Mouse (Mus musculus): ENCODE results near the gene Slc7a10.

Gene Slc7a10

DNA sequence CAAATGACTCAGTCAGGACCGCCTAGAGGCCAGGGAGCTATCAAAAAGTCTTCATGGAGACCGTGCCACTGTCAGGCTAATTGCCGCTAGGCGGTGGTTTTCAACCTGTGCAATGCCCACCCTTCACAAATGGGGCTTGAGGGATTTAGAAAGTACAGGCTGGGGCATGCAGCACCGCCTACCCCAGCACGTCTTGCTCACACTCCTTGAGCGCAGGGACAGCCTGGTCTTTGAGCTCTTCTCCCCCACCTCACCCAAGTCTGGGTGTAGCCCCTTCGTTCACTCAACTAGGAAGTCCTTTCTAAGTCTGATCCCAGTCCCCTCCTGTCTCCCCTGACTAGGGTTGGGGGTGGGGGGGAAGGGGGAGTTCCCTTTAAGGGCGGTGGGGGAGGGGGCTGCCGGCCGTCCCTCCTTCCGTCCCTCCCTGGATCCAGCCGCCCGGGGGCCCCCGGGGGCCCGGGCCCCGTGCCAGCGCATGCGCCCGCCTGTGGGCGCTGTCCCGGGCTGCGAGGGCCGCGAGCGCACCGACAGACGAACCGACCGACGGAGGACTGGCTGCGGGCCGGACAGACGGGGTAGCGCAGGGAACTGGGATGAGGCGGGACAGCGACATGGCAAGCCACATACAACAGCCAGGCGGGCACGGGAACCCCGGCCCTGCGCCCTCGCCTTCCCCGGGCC is at the start of gene Slc7a10:
Gene Slc7a10, plus strand, starts transcription at position 497 of the 681 bp plus-strand sequence.
- no peak for TF ChIP-seq GATA4 (IDR thresholded peaks at IDR 0.05; ENCODE audit: insufficient replicate concordance, low read length)

DNA sequence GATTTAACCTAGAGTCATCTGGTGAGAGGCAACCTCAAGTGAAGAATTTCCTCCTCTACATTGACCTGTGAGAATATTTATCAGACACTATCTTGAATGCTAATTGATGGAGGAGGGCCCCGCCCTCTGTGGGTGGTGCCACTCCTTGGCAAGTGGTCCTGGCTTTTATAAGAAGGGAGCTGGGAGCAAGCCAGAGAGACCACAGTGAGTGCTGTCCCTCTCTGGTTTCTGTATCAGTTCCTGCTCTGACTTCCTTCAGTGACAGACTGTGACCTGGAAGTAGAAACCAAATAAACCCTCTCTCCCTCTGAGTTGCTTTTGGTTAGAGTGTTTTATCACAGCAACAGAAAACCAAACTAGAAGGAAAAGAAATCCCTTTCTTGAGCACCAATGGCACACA is 48.7 kb upstream of the Slc7a10 start:
- TF ChIP-seq GATA4 (IDR thresholded peaks at IDR 0.05; ENCODE audit: insufficient replicate concordance, low read length) = no peak

DNA sequence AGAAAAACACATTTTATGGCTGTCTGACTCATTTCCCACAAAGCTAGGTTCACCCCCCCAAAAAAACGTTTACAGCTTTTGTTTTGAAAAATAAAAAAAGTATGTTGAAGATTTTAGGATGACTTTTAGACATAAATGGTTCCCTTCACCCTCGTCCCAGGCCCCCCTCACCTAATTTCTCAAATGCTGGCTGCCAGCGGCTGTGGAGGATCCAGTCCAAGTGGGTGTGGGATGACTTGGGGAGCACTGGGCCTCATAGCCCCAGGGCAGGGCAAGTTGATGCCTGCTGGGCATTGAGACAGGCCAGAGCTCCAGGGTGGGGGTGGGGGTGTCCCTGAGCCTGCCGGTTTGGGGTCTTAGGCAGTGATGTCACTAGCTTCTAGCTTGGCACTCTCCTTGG is 47.7 kb upstream of the Slc7a10 start:
- TF ChIP-seq GATA4 (IDR thresholded peaks at IDR 0.05; ENCODE audit: insufficient replicate concordance, low read length) = no peak

DNA sequence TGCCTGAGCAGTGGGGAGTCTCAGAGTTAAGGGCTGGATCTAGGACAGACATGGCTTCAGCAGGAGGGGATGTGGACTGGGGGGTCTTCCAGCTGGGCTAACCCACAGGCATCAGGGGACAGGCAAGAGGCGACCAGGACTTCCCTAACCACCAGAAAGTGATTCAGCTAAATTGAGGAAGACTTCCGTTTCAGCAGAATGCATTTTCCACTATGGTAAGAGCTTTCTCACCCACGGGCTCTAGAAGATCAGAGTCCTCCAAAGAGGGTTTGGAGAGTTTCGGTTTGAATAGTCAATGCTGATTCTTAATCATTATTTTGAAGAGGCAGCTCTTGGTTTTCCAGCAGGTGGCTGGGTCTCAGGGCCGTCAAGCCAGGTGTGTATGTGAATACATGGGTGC is 46.3 kb upstream of the Slc7a10 start:
- TF ChIP-seq GATA4 (IDR thresholded peaks at IDR 0.05; ENCODE audit: insufficient replicate concordance, low read length) = no peak

DNA sequence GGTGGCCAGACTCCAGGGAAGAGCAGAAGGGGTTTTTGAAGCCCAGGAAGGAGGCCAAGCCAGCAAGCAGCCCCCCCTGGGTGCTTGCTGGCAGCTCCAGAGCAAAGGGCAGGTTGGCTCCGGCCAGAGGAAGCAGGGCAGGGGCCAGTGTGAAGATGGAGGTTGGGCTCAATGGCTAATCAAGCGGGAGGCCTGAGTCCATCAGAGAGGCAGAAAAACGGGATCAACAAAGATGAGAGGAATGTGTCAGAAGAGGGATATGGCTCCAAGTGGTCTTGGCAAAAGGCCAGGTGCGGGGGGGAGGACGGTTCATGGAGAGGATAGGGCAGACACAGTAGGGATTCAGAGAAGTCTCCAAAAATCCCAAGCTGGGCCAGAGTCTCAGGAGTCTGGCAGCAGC is 44.7 kb upstream of the Slc7a10 start:
- TF ChIP-seq GATA4 (IDR thresholded peaks at IDR 0.05; ENCODE audit: insufficient replicate concordance, low read length) = no peak

DNA sequence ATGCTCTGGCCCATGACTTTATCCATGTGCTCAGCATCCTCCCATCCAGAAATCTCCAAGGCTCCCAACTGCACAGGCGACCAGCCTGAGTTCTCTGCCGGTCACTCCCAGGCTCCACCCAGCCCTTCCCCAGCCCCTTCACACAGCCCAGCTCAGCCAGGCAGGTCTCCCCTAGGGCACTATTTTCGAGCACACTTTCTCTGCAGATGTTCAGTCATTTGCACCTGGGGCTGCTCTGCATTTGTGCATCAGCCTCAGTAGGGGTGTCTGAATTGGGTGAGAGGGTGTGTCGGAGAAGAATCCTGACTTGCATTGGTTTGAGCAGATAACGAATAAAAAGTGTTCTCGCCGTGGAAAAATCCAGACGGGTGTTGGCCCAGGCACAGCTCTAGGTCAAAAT is 43.7 kb upstream of the Slc7a10 start:
- no peak for TF ChIP-seq GATA4 (IDR thresholded peaks at IDR 0.05; ENCODE audit: insufficient replicate concordance, low read length)

DNA sequence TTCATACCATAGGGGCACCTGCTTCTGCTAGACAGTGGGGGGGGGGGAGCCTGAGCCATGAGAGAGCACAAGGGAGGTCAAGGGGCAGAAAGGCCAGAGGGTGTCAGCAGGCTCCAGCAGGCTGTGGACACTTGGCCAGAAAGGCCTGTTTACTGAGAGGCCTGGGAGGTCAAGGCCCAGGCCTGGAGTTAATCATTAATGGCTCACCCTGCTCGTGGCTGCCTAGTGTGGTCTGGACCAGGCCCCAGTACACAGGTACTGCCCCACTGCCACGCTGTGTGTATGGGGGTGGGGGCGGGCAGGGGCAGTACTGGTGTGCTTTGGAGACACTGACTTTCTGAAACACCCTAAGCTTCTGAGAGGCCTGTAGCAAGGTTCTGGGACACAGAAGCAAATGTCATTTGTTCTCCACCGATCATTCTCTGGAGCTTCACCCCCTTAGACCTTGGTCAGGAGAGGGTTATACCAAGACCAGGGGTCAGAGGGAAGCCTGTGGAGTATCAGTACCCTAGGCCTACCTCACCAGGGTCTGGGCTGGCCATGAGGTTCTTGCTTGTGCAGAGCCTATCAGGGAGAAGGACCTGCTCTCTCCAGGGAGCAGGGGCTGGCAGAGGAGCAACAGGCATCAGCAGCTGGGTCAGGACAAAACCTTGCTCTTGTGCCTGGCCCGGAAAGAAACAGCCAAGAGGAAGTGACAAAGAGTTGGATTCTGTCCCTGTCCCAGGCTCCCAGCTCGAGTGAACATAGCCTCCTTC is 42.1 kb upstream of the Slc7a10 start:
- TF ChIP-seq GATA4 (IDR thresholded peaks at IDR 0.05; ENCODE audit: insufficient replicate concordance, low read length) = no peak

DNA sequence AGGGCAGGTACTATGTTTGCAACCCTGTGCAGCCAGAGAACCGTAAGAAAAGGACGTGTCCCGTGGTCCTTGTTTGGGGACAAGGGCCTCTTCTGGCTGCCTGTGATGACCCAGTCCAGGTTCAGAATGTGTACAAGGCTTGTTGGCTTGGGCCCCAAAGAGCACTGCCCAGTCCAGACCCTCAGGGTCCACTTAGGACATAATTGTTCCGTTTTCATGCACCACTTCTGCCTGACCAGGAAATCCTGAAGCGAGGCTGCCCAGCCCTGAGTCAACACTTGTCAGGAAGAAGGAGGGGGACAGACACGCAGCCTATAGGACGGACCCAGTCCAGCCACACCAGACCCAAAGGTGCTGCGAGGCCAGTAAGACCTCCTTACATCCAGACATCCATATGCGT is 41.1 kb upstream of the Slc7a10 start:
- TF ChIP-seq GATA4 (IDR thresholded peaks at IDR 0.05; ENCODE audit: insufficient replicate concordance, low read length) = no peak

DNA sequence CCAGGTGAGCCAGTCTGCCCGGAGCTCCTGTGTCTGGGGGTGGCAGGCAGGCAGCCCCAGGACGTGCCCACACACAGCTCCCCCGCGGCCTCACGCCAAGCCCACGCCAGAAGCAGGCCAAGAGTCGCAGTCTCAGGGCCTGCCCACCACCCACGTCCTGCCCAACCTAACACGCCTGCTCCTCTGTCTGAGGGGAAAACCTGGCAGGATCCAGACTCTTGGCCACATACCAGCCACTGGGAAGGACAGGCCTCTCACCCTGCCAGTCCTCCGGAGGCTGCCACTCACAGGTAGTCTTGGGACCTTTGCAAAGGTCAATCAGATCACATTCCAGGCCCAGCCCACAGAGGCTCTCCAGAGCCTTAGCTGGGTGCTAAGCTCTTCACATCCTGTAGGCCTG is 39.9 kb upstream of the Slc7a10 start:
- no peak for TF ChIP-seq GATA4 (IDR thresholded peaks at IDR 0.05; ENCODE audit: insufficient replicate concordance, low read length)

DNA sequence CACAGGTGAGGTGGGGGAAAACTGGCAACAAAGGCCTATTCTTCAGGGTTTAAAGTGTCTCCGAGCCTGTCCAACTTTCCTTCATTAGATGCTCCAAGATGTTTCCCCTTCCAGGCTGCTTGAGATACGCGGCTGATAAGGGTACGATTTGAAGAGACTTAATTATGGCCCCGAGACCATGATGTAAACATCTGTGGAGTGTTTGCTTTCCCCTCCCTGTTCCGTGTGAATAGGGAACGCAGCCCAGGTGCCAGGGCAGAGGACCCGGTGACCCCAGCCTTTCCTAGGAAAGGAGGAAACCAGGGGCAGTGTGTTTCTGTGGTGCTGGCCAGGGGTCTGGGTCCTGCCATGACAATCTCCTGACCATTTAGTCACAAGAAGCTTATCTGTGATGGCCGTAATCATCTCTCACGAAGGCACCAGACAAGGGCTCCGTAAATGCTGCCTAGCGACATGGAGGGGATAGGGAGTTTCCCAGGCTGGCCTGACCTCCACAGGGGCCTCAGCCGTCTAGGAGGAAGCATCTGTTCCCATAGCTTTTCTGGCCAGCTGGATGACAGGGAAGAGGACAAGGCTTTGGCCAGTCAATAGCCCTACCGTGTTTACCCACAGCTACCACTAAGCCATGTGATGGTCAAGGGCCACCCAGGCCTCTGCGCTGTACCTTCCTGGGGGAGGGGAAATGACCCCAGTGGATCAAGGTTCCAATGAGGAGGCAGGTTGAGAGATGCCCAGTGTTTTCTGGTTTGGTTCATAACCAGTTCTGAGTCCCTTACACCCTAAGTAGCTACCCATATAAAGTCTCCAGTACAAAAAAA is 36.4 kb upstream of the Slc7a10 start:
- no peak for TF ChIP-seq GATA4 (IDR thresholded peaks at IDR 0.05; ENCODE audit: insufficient replicate concordance, low read length)

DNA sequence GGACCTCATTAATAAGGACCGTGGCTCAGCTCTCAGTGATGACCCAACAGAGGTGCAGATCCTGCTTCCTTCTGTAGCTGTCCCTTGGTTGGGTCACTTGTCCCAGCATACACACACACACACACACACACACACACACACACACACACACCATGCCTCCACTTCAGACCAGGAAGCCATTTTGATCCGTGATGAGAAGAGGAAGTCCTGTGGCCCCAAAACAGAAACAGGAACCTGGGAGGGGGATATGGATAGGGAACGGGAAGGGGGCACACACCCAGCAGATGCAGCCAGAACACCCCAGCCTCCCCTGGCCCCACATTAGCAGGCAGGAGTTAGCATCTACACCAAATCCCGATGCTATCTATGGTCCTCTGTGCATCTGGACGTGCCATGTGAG is 35.3 kb upstream of the Slc7a10 start:
- TF ChIP-seq GATA4 (IDR thresholded peaks at IDR 0.05; ENCODE audit: insufficient replicate concordance, low read length) = no peak

DNA sequence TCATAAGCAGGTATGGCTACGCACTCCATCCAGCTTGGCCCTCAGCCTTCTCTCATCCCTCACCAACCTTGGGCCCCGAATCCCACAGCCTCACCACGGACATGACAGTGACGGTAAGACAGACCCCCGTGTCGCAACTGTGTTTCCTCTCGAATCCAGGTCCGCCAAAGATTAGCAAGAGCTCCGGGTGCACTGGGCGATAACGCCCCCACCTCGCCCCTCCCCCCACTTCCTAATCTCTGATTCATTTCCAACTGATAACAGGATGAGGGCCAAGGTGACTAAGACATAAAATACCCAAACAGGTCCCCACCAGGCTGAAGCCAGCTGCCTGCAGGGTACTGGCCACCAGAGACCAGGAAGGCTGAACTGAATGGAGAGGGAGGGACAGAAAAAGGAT is 31.7 kb upstream of the Slc7a10 start:
- no peak for TF ChIP-seq GATA4 (IDR thresholded peaks at IDR 0.05; ENCODE audit: insufficient replicate concordance, low read length)

DNA sequence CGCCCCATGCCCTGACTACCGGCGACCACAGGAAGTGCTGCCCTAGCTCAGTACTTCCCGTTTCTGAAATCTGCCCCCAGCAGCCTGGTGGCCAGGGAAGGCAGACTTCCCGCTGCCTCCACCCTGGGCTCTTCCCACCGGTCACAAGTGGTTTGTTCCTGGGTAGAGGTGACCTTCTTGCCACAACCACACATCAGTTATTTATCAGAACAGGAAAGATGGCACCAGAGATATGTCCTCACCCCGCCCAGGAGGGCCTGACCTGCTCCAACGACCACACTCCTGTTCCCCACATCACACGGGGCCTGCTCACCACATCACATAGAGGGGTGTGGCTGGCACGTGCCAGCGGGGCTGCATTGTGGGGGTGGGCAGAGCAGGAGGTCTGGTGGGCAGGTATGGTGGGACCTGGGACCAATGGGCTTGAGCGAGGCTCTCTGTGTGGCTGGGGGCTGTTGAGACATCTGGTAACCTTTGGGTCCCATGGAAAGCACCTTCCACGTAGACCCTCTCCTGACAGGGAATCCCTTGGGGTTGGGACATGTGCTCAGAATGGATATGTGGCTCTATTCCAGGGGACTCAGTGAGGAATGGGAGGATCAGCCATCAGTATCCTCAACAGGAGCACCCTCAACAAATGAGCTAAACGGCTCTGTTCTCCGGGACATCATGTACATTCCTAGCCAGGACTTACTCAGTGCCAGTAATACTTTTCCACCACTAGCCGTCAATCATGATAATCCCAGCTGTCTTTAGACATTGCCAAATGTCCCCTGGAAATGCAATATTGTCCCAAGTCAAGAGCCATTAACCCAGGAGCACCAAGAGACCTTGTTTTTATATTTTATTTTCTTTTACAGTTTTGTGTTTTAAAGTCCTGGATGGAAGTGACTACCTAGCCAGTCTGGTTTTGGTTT is 29.4 kb upstream of the Slc7a10 start:
- no peak for TF ChIP-seq GATA4 (IDR thresholded peaks at IDR 0.05; ENCODE audit: insufficient replicate concordance, low read length)

DNA sequence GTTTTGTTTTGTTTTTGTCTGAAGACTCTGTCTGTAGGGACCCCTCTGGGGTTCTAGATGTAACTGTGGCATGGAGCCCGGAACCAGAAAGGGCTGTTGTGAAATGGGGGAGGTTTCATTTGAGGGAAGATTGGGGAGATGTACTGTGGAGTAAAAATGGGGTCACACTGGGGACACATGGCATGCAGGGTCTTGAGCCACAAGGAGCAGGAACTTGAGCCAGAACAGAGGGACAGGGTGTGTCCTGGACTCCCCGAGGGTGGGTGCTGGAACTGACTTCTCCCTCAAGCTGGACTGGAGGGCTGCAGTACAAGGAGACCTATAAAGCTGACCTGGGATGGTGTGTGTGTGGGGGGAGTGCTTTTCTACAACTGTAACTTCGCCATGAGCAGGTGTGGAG is 28.7 kb upstream of the Slc7a10 start:
- no peak for TF ChIP-seq GATA4 (IDR thresholded peaks at IDR 0.05; ENCODE audit: insufficient replicate concordance, low read length)

DNA sequence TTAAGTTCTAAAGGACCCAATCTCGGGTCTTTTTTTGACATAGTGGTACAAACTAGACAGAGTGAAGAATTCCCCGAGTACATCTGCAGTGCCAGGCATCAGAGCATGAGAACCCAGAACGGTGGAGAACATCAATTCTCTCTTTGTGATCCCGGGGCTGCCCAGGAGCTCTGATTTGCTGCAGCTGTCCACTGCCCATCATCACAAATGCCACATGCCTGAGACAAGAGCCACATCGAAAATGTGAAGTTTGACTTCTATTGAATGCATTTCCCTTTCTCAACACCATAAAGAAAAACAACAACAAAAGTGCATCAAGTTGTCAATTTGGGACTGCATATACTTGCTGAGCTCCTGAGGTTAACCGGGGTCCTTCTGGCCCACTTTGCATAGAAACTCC is 23.7 kb upstream of the Slc7a10 start:
- TF ChIP-seq GATA4 (IDR thresholded peaks at IDR 0.05; ENCODE audit: insufficient replicate concordance, low read length) = no peak

Data from liver, adult (tissue).